Mouse (Mus musculus): ENCODE measurements around the gene St6galnac3.

- no peak for TF ChIP-seq POLR2A (IDR thresholded peaks at IDR 0.05; ENCODE audit: borderline replicate concordance, extremely low read depth, low read depth, low read length)
- TF ChIP-seq CTCF (IDR thresholded peaks at IDR 0.05; ENCODE audit: insufficient read depth, low read length), result no peak
Measured at GRCm38 (mm10) chr3:153181242-153181641, 543.7 kb downstream of the St6galnac3 start.

Data from lung, adult 2 months (tissue).